17 mouse cellular contexts compared by ENCODE assay signal in the genomic region with DNA sequence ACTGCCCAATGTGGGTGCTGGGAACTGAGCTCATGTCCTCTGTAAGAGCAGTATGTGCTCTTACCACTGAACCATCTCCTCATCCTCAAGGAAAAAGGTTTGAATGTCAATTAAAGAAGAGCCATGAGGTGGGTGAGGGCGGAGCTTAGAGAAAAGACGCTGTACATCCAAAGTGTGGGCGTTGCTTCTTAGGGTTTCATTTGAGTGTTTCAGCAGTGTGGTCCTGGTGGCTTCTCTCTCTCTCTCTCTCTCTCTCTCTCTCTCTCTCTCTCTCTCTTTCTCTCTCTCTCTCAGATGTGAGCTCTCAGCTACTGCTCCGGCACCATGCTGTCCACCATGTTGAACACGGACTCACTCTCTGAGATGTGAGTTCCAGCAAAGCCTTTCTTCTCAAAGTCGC.
"Had no signal": no experiment of that assay in that cellular context is flagged by ENCODE, and none has a peak within 500 bp of the region (broad histone marks: within the 10 kb centered on the region; RNA-seq: fewer than 3 reads in every experiment).

No protein-coding gene starts in this region.

- H3K36me3 ChIP-seq: limb, embryonic 12.5 days; limb, embryonic 15.5 days; midbrain, embryonic 12.5 days; midbrain, embryonic 15.5 days; neural tube, embryonic 12.5 days; neural tube, embryonic 15.5 days; stomach, embryonic 15.5 days had no signal

- H3K9ac ChIP-seq: limb, embryonic 12.5 days; limb, embryonic 15.5 days; liver, embryonic 14.5 days; liver, postnatal 0 days; lung, embryonic 14.5 days; midbrain, embryonic 12.5 days; midbrain, embryonic 15.5 days; neural tube, embryonic 12.5 days; neural tube, embryonic 15.5 days; stomach, embryonic 15.5 days had no signal

- H3K27ac ChIP-seq: limb, embryonic 12.5 days; limb, embryonic 15.5 days; liver, embryonic 14.5 days; macrophage; midbrain, embryonic 12.5 days; midbrain, embryonic 15.5 days; neural tube, embryonic 12.5 days; neural tube, embryonic 15.5 days; stomach, embryonic 15.5 days had no signal

- H3K9me3 ChIP-seq: limb, embryonic 12.5 days; limb, embryonic 15.5 days; midbrain, embryonic 12.5 days; midbrain, embryonic 15.5 days; neural tube, embryonic 12.5 days; neural tube, embryonic 15.5 days; stomach, embryonic 15.5 days had no signal

- DNase-seq: left cerebral cortex, postnatal 4 days; liver, postnatal 0 days; right cerebral cortex, adult 18-20 months; right cerebral cortex, postnatal 25 days; spleen, adult 18-20 months; thymus, postnatal 25 days had no signal

- H3K4me2 ChIP-seq: limb, embryonic 12.5 days; limb, embryonic 15.5 days; liver, embryonic 11.5 days; lung, embryonic 14.5 days; midbrain, embryonic 12.5 days; midbrain, embryonic 15.5 days; neural tube, embryonic 12.5 days; neural tube, embryonic 15.5 days; stomach, embryonic 15.5 days had no signal

- ATAC-seq: liver, postnatal 0 days; midbrain, embryonic 15.5 days had no signal

- H3K4me3 ChIP-seq: limb, embryonic 12.5 days; limb, embryonic 15.5 days; midbrain, embryonic 12.5 days; midbrain, embryonic 15.5 days; neural tube, embryonic 12.5 days; neural tube, embryonic 15.5 days; stomach, embryonic 15.5 days had no signal

- H3K4me1 ChIP-seq: midbrain, embryonic 12.5 days; midbrain, embryonic 15.5 days; neural tube, embryonic 12.5 days had no signal

- H3K27me3 ChIP-seq: limb, embryonic 15.5 days; midbrain, embryonic 12.5 days; midbrain, embryonic 15.5 days; neural tube, embryonic 12.5 days; neural tube, embryonic 15.5 days; stomach, embryonic 15.5 days had no signal
